Mouse (Mus musculus) CH12.LX (cell line): ENCODE measurements around the gene Scn8a.

Experiments
- CHD2 ChIP-seq: IDR thresholded peaks from 2 replicates; pipeline ENCODE4 v1.6.1; 2011; ENCODE audit warnings: low read length, improper control_type of control experiment
- CTCF ChIP-seq, 2 experiments: IDR thresholded peaks in 1 of 2; conservative IDR thresholded peaks in 1 of 2; 2 replicates each; pipeline ENCODE4 v1.5.1; 2011 to 2012; ENCODE audit warnings: low read depth in 2 of 2, low read length in 2 of 2, improper control_type of control experiment in 1 of 2, inconsistent platforms in 1 of 2, mild to moderate bottlenecking in 1 of 2, moderate library complexity in 1 of 2
- ELF1 ChIP-seq: IDR thresholded peaks from 2 replicates; pipeline ENCODE4 v1.6.1; 2014; ENCODE audit warnings: low read depth, mild to moderate bottlenecking, inconsistent platforms, low read length, improper control_type of control experiment
- KAT2A ChIP-seq: IDR thresholded peaks from 2 replicates; pipeline ENCODE4 v1.6.1; 2012; ENCODE audit warnings: low read length, improper control_type of control experiment, inconsistent platforms; ENCODE audit not compliant: insufficient replicate concordance
- MAFK ChIP-seq: IDR thresholded peaks from 2 replicates; pipeline ENCODE4 v1.6.1; 2011; ENCODE audit warnings: low read length, improper control_type of control experiment; ENCODE audit not compliant: insufficient replicate concordance
- MAX ChIP-seq: IDR thresholded peaks from 2 replicates; pipeline ENCODE4 v1.6.1; 2011; ENCODE audit warnings: low read length, improper control_type of control experiment
- MXI1 ChIP-seq: IDR thresholded peaks from 2 replicates; pipeline ENCODE4 v1.6.1; 2011; ENCODE audit warnings: mild to moderate bottlenecking, low read depth, low read length, improper control_type of control experiment
- POLR2A ChIP-seq: IDR thresholded peaks from 2 replicates; pipeline ENCODE4 v1.6.1; 2011; ENCODE audit warnings: low read depth, mild to moderate bottlenecking, improper control_type of control experiment, low read length
- RAD21 ChIP-seq: IDR thresholded peaks from 2 replicates; pipeline ENCODE4 v1.6.1; 2011; ENCODE audit warnings: low read depth, mild to moderate bottlenecking, low read length, improper control_type of control experiment, moderate library complexity
- RCOR1 ChIP-seq: conservative IDR thresholded peaks from 2 replicates; pipeline ENCODE4 v1.6.1; 2012; ENCODE audit warnings: low read depth, mild to moderate bottlenecking, inconsistent platforms, low read length, improper control_type of control experiment
- SIN3A ChIP-seq: IDR thresholded peaks from 2 replicates; pipeline ENCODE4 v1.6.1; 2012; ENCODE audit warnings: low read length, improper control_type of control experiment, inconsistent platforms
- ZNF384 ChIP-seq: IDR thresholded peaks from 2 replicates; pipeline ENCODE4 v1.6.1; 2012; ENCODE audit warnings: low read depth, low read length, improper control_type of control experiment, inconsistent platforms

DNA sequence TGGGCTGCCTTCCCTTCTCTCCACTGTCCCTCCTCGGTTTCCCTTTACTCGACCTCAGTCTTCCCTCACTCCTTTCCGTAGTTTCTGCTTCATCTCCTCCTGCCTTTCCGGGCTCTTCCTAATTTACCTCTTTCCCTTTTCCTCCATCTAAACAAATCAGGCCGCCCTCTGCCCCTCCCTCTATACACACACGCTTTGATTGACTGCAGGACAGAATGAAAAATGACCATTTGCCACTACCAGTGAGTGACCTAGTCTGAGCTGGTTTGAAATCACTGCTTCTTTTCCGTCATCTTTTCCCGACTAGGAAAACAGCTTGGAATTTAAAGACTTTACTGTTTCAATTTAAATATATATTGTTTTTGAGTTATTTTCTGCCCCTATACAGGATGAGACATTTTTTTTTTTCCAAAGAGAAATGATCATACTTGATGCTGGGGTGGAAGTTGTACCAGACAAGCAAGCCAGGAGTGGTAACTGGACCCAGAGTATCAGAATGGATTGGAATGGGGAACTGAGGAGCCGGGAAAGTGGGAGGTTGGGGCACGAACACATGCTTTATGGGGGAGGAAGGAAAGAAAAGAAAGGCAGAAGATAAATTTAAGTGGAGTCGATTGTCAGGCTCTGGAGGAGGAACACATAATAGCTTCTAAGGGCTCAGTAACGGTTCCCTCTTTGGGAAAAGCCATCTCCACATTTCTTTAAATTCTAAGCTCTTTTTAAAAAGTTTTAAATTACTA lies 114.7 kb downstream of the Scn8a start:
- TF ChIP-seq POLR2A: no peak
- TF ChIP-seq CTCF (conservative IDR thresholded peaks at IDR 0.05 in 1 of 2, IDR thresholded peaks at IDR 0.05 in 1 of 2; ENCODE audit: low read depth in 2 of 2, low read length in 2 of 2): no peak
- no peak for TF ChIP-seq RAD21
- no peak for TF ChIP-seq CHD2
- TF ChIP-seq ELF1: no peak
- TF ChIP-seq KAT2A: no peak
- TF ChIP-seq MAX: no peak
- TF ChIP-seq ZNF384: no peak
- TF ChIP-seq MXI1: no peak
- TF ChIP-seq RCOR1: no peak
- no peak for TF ChIP-seq SIN3A
- no peak for TF ChIP-seq MAFK
